Mouse (Mus musculus) kidney, adult 2 months (tissue): ENCODE measurements around the gene Dhx8. TPM values are rescaled to one million over a fixed set of nuclear protein-coding genes. Genes with fewer than 3 reads are reported as not detected.

Source experiments
- DNase-seq: peaks from one replicate; pipeline ENCODE4 v3.0.0; 2021
- H3K27ac ChIP-seq: fragments of 200-500 bp; 2 replicates; pipeline ENCODE4 v1.5.1; 2012; ENCODE audit warnings: low read depth, low read length, control low read depth, inconsistent platforms; ENCODE audit not compliant: insufficient read depth
- H3K27me3 ChIP-seq: fragments of 200-500 bp; replicated peaks from 2 replicates; pipeline ENCODE4 v1.6.1; 2012; ENCODE audit warnings: mild to moderate bottlenecking, moderate library complexity, low read length, inconsistent platforms; ENCODE audit not compliant: control insufficient read depth, insufficient read depth
- H3K36me3 ChIP-seq: fragments of 200-500 bp; 2 replicates; pipeline ENCODE4 v1.6.1; 2012; ENCODE audit warnings: mild to moderate bottlenecking, moderate library complexity, low read length, inconsistent platforms; ENCODE audit not compliant: control insufficient read depth, insufficient read depth
- H3K4me1 ChIP-seq: fragments of 200-500 bp; 2 replicates; pipeline ENCODE4 v1.6.1; 2011; ENCODE audit warnings: low read length; ENCODE audit not compliant: control insufficient read depth, insufficient read depth
- H3K4me3 ChIP-seq: fragments of 200-500 bp; 2 replicates; pipeline ENCODE4 v1.5.1; 2011; ENCODE audit warnings: mild to moderate bottlenecking, low read depth, low read length, control low read depth; ENCODE audit not compliant: insufficient read depth
- CTCF ChIP-seq: fragments of 200-500 bp; conservative IDR thresholded peaks from 2 replicates; pipeline ENCODE4 v1.5.1; 2011; ENCODE audit warnings: low read depth, mild to moderate bottlenecking, control low read depth, low read length, moderate library complexity, mixed read lengths; ENCODE audit not compliant: insufficient read depth, insufficient read length
- POLR2A ChIP-seq: fragments of 200-500 bp; IDR thresholded peaks from one replicate; pipeline ENCODE4 v1.6.1; 2011; ENCODE audit warnings: low read depth, low read length, control low read depth
- WGBS: fragments of 180-500 bp; shearing (Covaris S2); methylation state at CpG from one replicate; pipeline ENCODE4 v1.1.7; 2018; 5-methylcytosine and 5-hydroxymethylcytosine counted together
- polyA plus RNA-seq: library from polyadenylated mRNA; depleted of rRNA; stranded (reverse); fragments of >200 nt; gene quantifications from 2 replicates; pipeline ENCODE4 v1.2.3, GENCODE M21; 2012

Gene Dhx8
- polyA plus RNA-seq, 1 experiment: 10.6 TPM

DNA sequence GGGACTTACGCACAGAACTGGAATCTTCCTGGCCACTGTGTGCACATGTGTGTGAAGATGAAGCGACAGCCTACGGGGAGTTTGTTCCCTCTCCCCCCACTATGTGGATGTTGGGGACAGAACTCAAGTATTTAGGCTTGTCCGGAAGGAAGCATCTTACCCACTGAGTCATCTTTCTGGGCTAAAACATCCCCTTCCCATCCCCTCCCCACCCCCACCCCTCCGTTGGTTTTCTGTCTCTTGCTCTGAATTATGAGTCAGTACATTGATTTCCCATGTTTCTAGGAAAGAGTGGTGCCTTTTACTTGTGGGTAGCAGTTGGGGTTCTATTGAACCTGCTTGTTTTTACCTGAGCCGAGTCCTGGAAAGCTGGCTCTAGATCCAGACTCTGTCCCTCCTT lies 36.0 kb downstream of the Dhx8 start:
- no peaks in the 10 kb centered on the region for H3K27me3 ChIP-seq
- DNase-seq: no peak
- no peak overlapping the region for H3K4me3 ChIP-seq
- no peak for TF ChIP-seq CTCF
- no peak for TF ChIP-seq POLR2A
- no peaks in the 10 kb centered on the region for H3K4me1 ChIP-seq
- 92% methylated on average over 6 of the region's 6 CpGs for WGBS
- H3K36me3 ChIP-seq: peaks cover 2% of the 10 kb centered on the region; the same call in 1 of the 2 replicates
- H3K27ac ChIP-seq: no peak overlapping the region

DNA sequence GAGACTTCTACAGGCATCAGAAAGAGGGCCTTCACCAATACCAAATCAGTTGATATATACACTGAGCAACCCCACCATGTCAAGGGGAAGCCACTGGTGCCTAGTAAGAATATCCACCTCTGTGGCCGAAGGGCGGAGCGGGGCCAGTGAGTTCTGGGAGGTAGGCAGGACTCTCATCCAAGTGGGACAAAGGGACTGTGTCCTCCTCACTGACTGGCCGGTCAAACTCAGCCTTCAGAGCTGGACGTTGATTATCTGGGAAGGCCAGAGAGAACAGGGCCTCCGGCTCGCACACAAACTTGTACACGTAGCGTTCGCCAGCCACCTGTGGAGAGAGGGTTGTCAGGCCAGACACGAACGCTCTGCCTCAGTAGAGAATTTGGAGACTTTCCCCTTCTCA lies 37.5 kb downstream of the Dhx8 start:
- Histone ChIP-seq H3K27me3 (no peaks in the 10 kb centered on the region), H3K27ac (no peak overlapping the region), H3K4me3 (no peak overlapping the region), H3K36me3 (peaks cover 2% of the 10 kb centered on the region; the same call in 1 of the 2 replicates), H3K4me1 (no peaks in the 10 kb centered on the region)
- DNase-seq: no peak
- 94% methylated on average over 12 of the region's 12 CpGs for WGBS
- TF ChIP-seq POLR2A: no peak
- no peak for TF ChIP-seq CTCF

DNA sequence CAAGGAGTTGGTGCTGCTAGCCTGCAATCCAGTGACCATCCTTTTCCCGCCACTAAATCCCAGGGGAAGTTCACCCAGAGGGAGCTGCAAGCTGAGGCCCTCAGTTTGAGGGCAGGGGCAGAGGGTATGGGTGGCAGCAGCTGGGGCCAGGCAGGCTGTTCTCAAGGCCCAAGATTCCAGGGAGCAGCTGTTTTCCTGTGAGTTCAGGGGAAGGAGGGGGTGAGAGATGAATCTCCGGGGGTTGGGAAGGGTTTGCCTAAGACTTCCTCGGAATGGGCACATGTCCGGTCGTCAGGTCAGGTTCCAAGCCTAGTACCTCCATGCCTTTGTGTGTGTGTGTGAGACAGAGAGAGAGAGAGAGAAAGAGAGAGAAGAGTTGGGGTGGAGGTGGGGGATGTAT lies 39.3 kb downstream of the Dhx8 start:
- Histone ChIP-seq H3K27me3 (no peaks in the 10 kb centered on the region), H3K4me3 (no peak overlapping the region), H3K4me1 (no peaks in the 10 kb centered on the region), H3K27ac (no peak overlapping the region), H3K36me3 (no peaks in the 10 kb centered on the region; the same call in 1 of the 2 replicates)
- TF ChIP-seq POLR2A (no peak), CTCF (no peak)
- WGBS: 8% methylated on average over 5 of the region's 5 CpGs
- no peak for DNase-seq

DNA sequence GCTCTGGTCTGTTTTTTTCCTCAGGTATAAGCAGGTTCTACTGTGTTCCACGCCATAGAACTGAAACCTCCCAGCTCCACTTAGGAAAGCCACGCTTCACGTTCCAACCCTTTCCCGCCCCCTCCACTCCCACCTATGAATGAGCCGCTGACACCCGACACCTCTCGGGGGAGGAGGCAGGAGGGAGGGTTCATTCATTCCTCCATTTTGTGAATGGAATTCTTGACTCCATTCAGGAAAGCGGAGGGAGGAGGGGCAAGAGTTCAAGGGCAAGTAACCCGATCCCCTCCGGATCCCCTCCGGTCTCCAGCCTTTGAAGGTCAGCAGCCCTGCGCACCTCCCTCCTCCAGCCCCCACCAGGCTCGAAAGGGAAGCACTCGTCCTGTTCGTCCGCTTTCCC lies 39.7 kb downstream of the Dhx8 start:
- Histone ChIP-seq H3K36me3 (no peaks in the 10 kb centered on the region; the same call in 1 of the 2 replicates), H3K27ac (no peak overlapping the region), H3K27me3 (no peaks in the 10 kb centered on the region), H3K4me1 (no peaks in the 10 kb centered on the region), H3K4me3 (peak overlapping the region; percentile 29)
- 2% methylated on average over 16 of the region's 16 CpGs for WGBS
- DNase-seq: peak; percentile 65
- TF ChIP-seq CTCF (no peak), POLR2A (no peak)

DNA sequence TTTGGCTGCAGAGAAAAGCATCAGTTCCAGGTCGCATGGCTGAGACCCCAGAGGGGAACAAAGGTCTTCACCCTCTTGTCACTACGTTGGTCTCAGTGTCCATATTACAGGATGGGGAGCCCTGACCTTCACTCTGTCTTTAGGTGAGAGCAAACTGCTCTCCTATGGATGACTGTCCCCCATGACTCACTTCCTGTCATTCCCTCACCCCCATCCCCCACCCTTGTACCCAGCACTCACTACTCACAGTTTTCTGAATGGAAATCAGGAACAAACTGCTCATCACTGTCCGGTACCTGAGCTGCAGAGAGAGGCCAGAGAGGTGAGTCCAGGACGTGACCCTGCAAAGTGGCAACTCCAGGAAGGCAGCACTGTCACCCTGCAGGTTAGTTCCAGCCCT lies 44.1 kb downstream of the Dhx8 start:
- Histone ChIP-seq H3K36me3 (no peaks in the 10 kb centered on the region), H3K27ac (no peak overlapping the region), H3K4me1 (no peaks in the 10 kb centered on the region), H3K27me3 (no peaks in the 10 kb centered on the region), H3K4me3 (no peak overlapping the region)
- WGBS: 73% methylated on average over 4 of the region's 4 CpGs
- TF ChIP-seq POLR2A (no peak), CTCF (no peak)
- no peak for DNase-seq

DNA sequence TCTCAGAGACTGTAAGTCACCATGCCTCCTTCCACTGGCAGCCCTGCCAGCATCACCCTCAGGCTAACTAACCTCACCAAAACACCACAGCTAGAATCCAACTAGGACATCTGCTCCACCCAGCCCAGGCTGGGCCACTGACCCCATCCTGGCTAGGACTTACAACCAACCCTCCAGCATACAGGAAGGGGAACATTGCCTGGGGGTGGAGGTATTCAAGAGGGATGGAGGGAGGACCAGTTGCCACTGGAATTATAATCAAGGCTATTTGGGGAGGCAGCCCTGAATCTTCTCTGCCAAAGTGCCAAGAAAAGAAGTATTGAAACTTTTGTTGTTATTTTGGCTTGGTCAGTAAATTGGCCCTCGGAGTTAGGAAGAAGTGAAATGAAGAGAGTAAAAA lies 50.4 kb downstream of the Dhx8 start:
- 58% methylated on average over 1 of the region's 1 CpGs for WGBS
- H3K36me3 ChIP-seq: no peaks in the 10 kb centered on the region
- no peak overlapping the region for H3K27ac ChIP-seq
- TF ChIP-seq POLR2A: no peak
- no peak for TF ChIP-seq CTCF
- DNase-seq: no peak
- peaks cover 3% of the 10 kb centered on the region; the same call in 1 of the 2 replicates for H3K4me1 ChIP-seq
- H3K4me3 ChIP-seq: no peak overlapping the region
- H3K27me3 ChIP-seq: 0 out of 2 replicates have a peak, but pooled peaks cover 2% of the 10 kb centered on the region

DNA sequence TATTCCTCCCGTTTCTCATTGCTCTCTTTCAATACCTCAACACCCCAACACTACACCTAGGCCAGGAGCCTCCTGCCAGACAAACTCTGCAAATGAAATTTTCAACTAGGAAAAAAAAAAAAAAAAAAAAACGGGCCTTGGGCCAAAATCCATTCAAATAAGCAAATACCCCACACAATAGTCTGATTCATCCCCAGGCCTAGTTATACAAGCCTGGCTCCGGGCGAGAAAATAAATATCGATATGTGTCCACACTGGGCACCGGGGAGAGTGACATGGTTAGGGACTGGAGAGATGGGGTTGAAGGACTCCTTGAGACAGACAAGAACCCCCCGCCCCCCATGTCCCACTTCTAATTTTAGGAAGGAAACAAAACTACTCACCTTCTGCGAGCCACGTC lies 50.9 kb downstream of the Dhx8 start:
- no peak for DNase-seq
- Histone ChIP-seq H3K27me3 (0 out of 2 replicates have a peak, but pooled peaks cover 2% of the 10 kb centered on the region), H3K27ac (no peak overlapping the region), H3K36me3 (no peaks in the 10 kb centered on the region), H3K4me3 (no peak overlapping the region), H3K4me1 (peaks cover 3% of the 10 kb centered on the region; the same call in 1 of the 2 replicates)
- WGBS: 29% methylated on average over 9 of the region's 9 CpGs
- TF ChIP-seq CTCF: no peak
- no peak for TF ChIP-seq POLR2A
